Comparison of ENCODE assay signal across 21 mouse cellular contexts in the genomic region with DNA sequence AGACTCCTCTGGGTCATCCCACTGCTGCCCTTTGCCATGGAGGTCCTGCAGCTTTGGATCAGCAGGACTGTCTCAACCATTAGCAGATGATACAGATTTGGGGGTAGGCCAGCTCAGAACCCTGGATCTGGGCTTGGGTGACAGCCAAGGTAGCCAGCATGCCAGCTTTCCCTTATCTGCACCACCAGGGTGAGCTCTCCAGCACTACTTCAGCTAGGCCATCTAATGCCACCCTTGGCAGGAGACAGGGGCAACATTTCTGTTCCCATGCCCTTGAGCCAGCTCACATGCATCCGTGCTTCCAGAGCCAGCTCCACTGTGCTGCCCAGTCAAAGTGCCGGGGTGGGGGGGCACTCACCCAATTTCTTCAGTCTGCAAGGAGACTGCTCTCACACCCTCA. TPM values are rescaled to one million over a fixed set of nuclear protein-coding genes. Genes with fewer than 3 reads are reported as not detected.
"Had no signal": no experiment of that assay in that cellular context is flagged by ENCODE, and none has a peak within 500 bp of the region (broad histone marks: within the 10 kb centered on the region; RNA-seq: fewer than 3 reads in every experiment).

No protein-coding gene starts in this region.

- H3K9ac ChIP-seq: limb, embryonic 13.5 days; liver, embryonic 14.5 days; neural tube, embryonic 15.5 days had no signal

- DNase-seq: kidney, postnatal 36 days; left cerebral cortex, postnatal 4 days; lung, adult 18-20 months; midbrain, embryonic 14.5 days; right cerebral cortex, adult 18-20 months; right cerebral cortex, postnatal 25 days; thymus, postnatal 36 days had no signal

- H3K36me3 ChIP-seq: limb, embryonic 13.5 days; midbrain, embryonic 10.5 days; neural tube, embryonic 15.5 days had no signal

- H3K4me1 ChIP-seq: limb, embryonic 13.5 days; midbrain, embryonic 10.5 days; neural tube, embryonic 15.5 days had no signal

- H3K4me3 ChIP-seq: limb, embryonic 13.5 days; midbrain, embryonic 10.5 days; myocyte; neural tube, embryonic 15.5 days had no signal

- H3K27ac ChIP-seq: kidney, postnatal 0 days; limb, embryonic 13.5 days; liver, embryonic 14.5 days; midbrain, embryonic 10.5 days; neural tube, embryonic 15.5 days had no signal

- H3K4me2 ChIP-seq: limb, embryonic 13.5 days; neural tube, embryonic 15.5 days had no signal

- H3K9me3 ChIP-seq: limb, embryonic 13.5 days; midbrain, embryonic 10.5 days; neural tube, embryonic 15.5 days had no signal

- H3K27me3 ChIP-seq: limb, embryonic 13.5 days; neural tube, embryonic 15.5 days had no signal

RNA-seq across cellular contexts. Expression of a gene that starts 31.7 kb away (rescaled TPM):
- total RNA-seq: layer of hippocampus, adult 18-20 months; layer of hippocampus, postnatal 10 days; left cerebral cortex, postnatal 4 days; liver, adult 2 months had no signal
- polyA plus RNA-seq: kidney, postnatal 0 days; limb, embryonic 13.5 days; liver, adult 2 months; liver, embryonic 14.5 days; lung, embryonic 16.5 days; midbrain, embryonic 10.5 days; midbrain, embryonic 14.5 days; neural tube, embryonic 11.5 days; neural tube, embryonic 15.5 days; small intestine, adult 2 months; stomach, embryonic 16.5 days; thymus, postnatal 0 days had no signal
